Mouse (Mus musculus): ENCODE data around the gene Scn3b.

DNA sequence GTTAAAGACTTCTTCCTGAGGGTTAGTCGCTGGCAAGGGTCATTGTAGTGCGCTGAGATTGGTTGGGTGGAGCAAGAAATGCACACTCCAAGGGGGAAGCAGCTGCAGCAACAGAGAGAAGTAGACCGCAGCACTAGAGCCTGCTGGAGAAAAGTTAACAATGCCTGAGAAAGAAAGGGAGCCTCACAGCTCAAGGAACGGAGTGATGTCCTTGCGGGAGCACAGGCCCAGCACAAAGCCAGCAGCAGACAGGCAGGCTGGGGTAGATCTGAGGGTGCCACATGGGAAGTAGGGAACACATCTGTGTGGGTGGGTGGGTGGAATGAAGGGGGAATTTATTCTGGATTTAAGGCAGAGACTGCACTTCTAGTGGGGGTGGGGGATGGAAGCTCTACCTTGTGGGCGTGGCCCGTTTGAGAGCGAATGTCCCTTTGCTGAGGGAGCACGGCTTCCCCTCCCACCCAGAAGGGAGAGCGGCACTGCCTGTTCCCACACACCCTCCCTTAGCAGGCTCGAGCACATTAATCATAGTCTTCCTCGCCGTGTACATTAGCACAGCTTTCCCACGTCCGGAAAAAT, 27.7 kb upstream of the Scn3b start:
- TF ChIP-seq CTCF (conservative IDR thresholded peaks at IDR 0.05; ENCODE audit: low read length) (no peak), POU5F1 (IDR thresholded peaks at IDR 0.05; ENCODE audit: borderline replicate concordance, low read length) (no peak), NANOG (IDR thresholded peaks at IDR 0.05; ENCODE audit: borderline replicate concordance, low read length) (no peak)

Data from E14TG2a.4 (cell line).